ENCODE assay signal across 28 mouse cellular contexts in genomic region chr6:137166843-137167242, GRCm38 (mm10). TPM values are rescaled to one million over a fixed set of nuclear protein-coding genes. Genes with fewer than 3 reads are reported as not detected.
DNase-seq lines count a peak whose midpoint lies in the region; ATAC-seq lines count a peak whose summit lies in the region.
"Had no signal": no experiment of that assay in that cellular context is flagged by ENCODE, and none has a peak within 500 bp of the region (broad histone marks: within the 10 kb centered on the region; RNA-seq: fewer than 3 reads in every experiment).

No protein-coding gene starts in this region.

- H3K27me3 ChIP-seq in forebrain, embryonic 13.5 days: peaks cover 18% of the 10 kb centered on the region
- H3K27me3 ChIP-seq in forebrain, embryonic 10.5 days (ENCODE audit: poor library complexity, severe bottlenecking): peaks cover 41% of the 10 kb centered on the region
- H3K27me3 ChIP-seq in limb, embryonic 13.5 days: peaks cover 24% of the 10 kb centered on the region
- H3K27me3 ChIP-seq in limb, embryonic 10.5 days (ENCODE audit: low read depth, poor library complexity, severe bottlenecking): peaks cover 41% of the 10 kb centered on the region
- no peaks in the 10 kb centered on the region; the same call in 1 of the 2 replicates for H3K27me3 ChIP-seq in embryonic facial prominence, embryonic 13.5 days
- H3K27me3 ChIP-seq in stomach, embryonic 15.5 days (replicated peaks): no peaks in the 10 kb centered on the region
- H3K27me3 ChIP-seq: CH12.LX had no signal

- no peaks in the 10 kb centered on the region for H3K9me3 ChIP-seq in forebrain, embryonic 13.5 days (replicated peaks)
- no peaks in the 10 kb centered on the region for H3K9me3 ChIP-seq in forebrain, embryonic 10.5 days
- no peaks in the 10 kb centered on the region for H3K9me3 ChIP-seq in limb, embryonic 13.5 days
- no peaks in the 10 kb centered on the region for H3K9me3 ChIP-seq in limb, embryonic 10.5 days (replicated peaks)
- H3K9me3 ChIP-seq in embryonic facial prominence, embryonic 13.5 days: no peaks in the 10 kb centered on the region
- no peaks in the 10 kb centered on the region for H3K9me3 ChIP-seq in stomach, embryonic 15.5 days
- H3K9me3 ChIP-seq: heart, embryonic 10.5 days; hindbrain, embryonic 15.5 days; liver, embryonic 15.5 days; midbrain, embryonic 15.5 days; neural tube, embryonic 12.5 days had no signal

- no peak overlapping the region for H3K4me2 ChIP-seq in forebrain, embryonic 13.5 days
- peak overlapping the region; percentile 85 for H3K4me2 ChIP-seq in limb, embryonic 13.5 days (replicated peaks)
- H3K4me2 ChIP-seq in embryonic facial prominence, embryonic 13.5 days: peak overlapping the region; percentile 79
- peak overlapping the region; percentile 77; the same call in 1 of the 2 replicates for H3K4me2 ChIP-seq in stomach, embryonic 15.5 days
- H3K4me2 ChIP-seq: hindbrain, embryonic 15.5 days; liver, embryonic 15.5 days; midbrain, embryonic 15.5 days; neural tube, embryonic 12.5 days had no signal

- peaks cover 21% of the 10 kb centered on the region for H3K4me1 ChIP-seq in forebrain, embryonic 13.5 days
- H3K4me1 ChIP-seq in forebrain, embryonic 10.5 days: peaks cover 25% of the 10 kb centered on the region
- peaks cover 31% of the 10 kb centered on the region for H3K4me1 ChIP-seq in limb, embryonic 13.5 days
- peaks cover 32% of the 10 kb centered on the region for H3K4me1 ChIP-seq in limb, embryonic 10.5 days
- H3K4me1 ChIP-seq in embryonic facial prominence, embryonic 13.5 days: peaks cover 40% of the 10 kb centered on the region
- 0 out of 2 replicates have a peak, but pooled peaks cover 4% of the 10 kb centered on the region for H3K4me1 ChIP-seq in stomach, embryonic 15.5 days
- H3K4me1 ChIP-seq: liver, embryonic 15.5 days had no signal

- no peak overlapping the region for H3K4me3 ChIP-seq in forebrain, embryonic 13.5 days
- H3K4me3 ChIP-seq in forebrain, embryonic 10.5 days: no peak overlapping the region
- H3K4me3 ChIP-seq in limb, embryonic 13.5 days: no peak overlapping the region
- H3K4me3 ChIP-seq in limb, embryonic 10.5 days: no peak overlapping the region
- H3K4me3 ChIP-seq in embryonic facial prominence, embryonic 13.5 days: no peak overlapping the region
- H3K4me3 ChIP-seq in stomach, embryonic 15.5 days (replicated peaks): no peak overlapping the region
- H3K4me3 ChIP-seq: gastrocnemius, adult 2 months; heart, embryonic 10.5 days; hindbrain, embryonic 15.5 days; liver, embryonic 15.5 days; midbrain, embryonic 15.5 days; neural tube, embryonic 12.5 days had no signal

- no peak overlapping the region for H3K27ac ChIP-seq in forebrain, embryonic 13.5 days
- no peak overlapping the region for H3K27ac ChIP-seq in forebrain, embryonic 10.5 days
- no peak overlapping the region for H3K27ac ChIP-seq in limb, embryonic 13.5 days
- H3K27ac ChIP-seq in limb, embryonic 10.5 days: no peak overlapping the region
- H3K27ac ChIP-seq in embryonic facial prominence, embryonic 13.5 days: peak overlapping the region; percentile 16; the same call in 1 of the 2 replicates
- H3K27ac ChIP-seq in stomach, embryonic 15.5 days: no peak overlapping the region
- H3K27ac ChIP-seq: gastrocnemius, adult 2 months; heart, embryonic 10.5 days; hindbrain, embryonic 15.5 days; liver, embryonic 15.5 days; macrophage; midbrain, embryonic 15.5 days; neural tube, embryonic 12.5 days had no signal

- H3K36me3 ChIP-seq in forebrain, embryonic 13.5 days (ENCODE audit: poor library complexity, severe bottlenecking): no peaks in the 10 kb centered on the region
- no peaks in the 10 kb centered on the region for H3K36me3 ChIP-seq in forebrain, embryonic 10.5 days (replicated peaks)
- H3K36me3 ChIP-seq in limb, embryonic 13.5 days: 0 out of 2 replicates have a peak, but pooled peaks cover 3% of the 10 kb centered on the region
- no peaks in the 10 kb centered on the region for H3K36me3 ChIP-seq in limb, embryonic 10.5 days
- H3K36me3 ChIP-seq in embryonic facial prominence, embryonic 13.5 days: peaks cover 11% of the 10 kb centered on the region; the same call in 1 of the 2 replicates
- H3K36me3 ChIP-seq in stomach, embryonic 15.5 days: no peaks in the 10 kb centered on the region
- H3K36me3 ChIP-seq: G1E; heart, embryonic 10.5 days; hindbrain, embryonic 15.5 days; liver, embryonic 15.5 days; midbrain, embryonic 15.5 days; neural tube, embryonic 12.5 days had no signal

- no peak for DNase-seq in forebrain, embryonic 10.5 days (ENCODE audit: extremely low spot score, low spot score)
- DNase-seq in limb, embryonic 10.5 days (ENCODE audit: low spot score): no peak
- DNase-seq in cerebellum, adult 9-10 months: no peak
- DNase-seq: adrenal gland, postnatal 10 days; B cell, adult 2 months; cerebellum, postnatal 10 days; gastrocnemius, adult 2 months; kidney, adult 18-20 months; layer of hippocampus, adult 9-11 months; liver; retina, postnatal 1 day; right cerebral cortex, postnatal 25 days; thymus, adult 2 months; thymus, postnatal 4 days had no signal

- H3K9ac ChIP-seq in forebrain, embryonic 13.5 days: no peak overlapping the region
- H3K9ac ChIP-seq in limb, embryonic 13.5 days: no peak overlapping the region
- no peak overlapping the region for H3K9ac ChIP-seq in embryonic facial prominence, embryonic 13.5 days
- no peak overlapping the region for H3K9ac ChIP-seq in stomach, embryonic 15.5 days
- H3K9ac ChIP-seq: hindbrain, embryonic 15.5 days; liver, embryonic 15.5 days; midbrain, embryonic 15.5 days; neural tube, embryonic 12.5 days had no signal

- ATAC-seq in forebrain, embryonic 13.5 days: peak; percentile 31; the same call in 1 of the 2 replicates
- ATAC-seq in limb, embryonic 13.5 days (ENCODE audit: low FRiP score, low read depth): no peak
- ATAC-seq in embryonic facial prominence, embryonic 13.5 days (ENCODE audit: insufficient number of reproducible peaks, insufficient read depth, low FRiP score, low TSS enrichment, low read depth): no peak
- ATAC-seq in stomach, embryonic 15.5 days (ENCODE audit: insufficient read depth, low FRiP score, low read depth): no peak
- ATAC-seq: lung, postnatal 0 days; midbrain, embryonic 15.5 days; Patski had no signal

- 32% methylated on average over 4 of the region's 4 CpGs for WGBS in forebrain, embryonic 13.5 days
- 58% methylated on average over 4 of the region's 4 CpGs for WGBS in forebrain, embryonic 10.5 days
- 20% methylated on average over 4 of the region's 4 CpGs for WGBS in limb, embryonic 13.5 days
- WGBS in limb, embryonic 10.5 days: 28% methylated on average over 4 of the region's 4 CpGs
- WGBS in embryonic facial prominence, embryonic 13.5 days: 25% methylated on average over 4 of the region's 4 CpGs
- WGBS in stomach, embryonic 15.5 days: 22% methylated on average over 4 of the region's 4 CpGs

RNA-seq across cellular contexts. Expression of gene Rerg, which starts 3.5 kb away (rescaled TPM):
- polyA plus RNA-seq in forebrain, embryonic 13.5 days (2015; fragmentation: Nextera tagmentation; extraction: Ambion mirVana): 3.4 and 4.1 TPM in 2 replicates
- polyA plus RNA-seq in forebrain, embryonic 10.5 days (2016; fragmentation: Nextera tagmentation; extraction: Ambion mirVana): 1.0 and 1.1 TPM in 2 replicates
- 18.6 and 23.2 TPM in 2 replicates for polyA plus RNA-seq in limb, embryonic 13.5 days (2015; fragmentation: Nextera tagmentation; extraction: Ambion mirVana)
- polyA plus RNA-seq in limb, embryonic 10.5 days (2016; fragmentation: Nextera tagmentation; extraction: Ambion mirVana): 1.2 and 1.3 TPM in 2 replicates
- 19.4 and 37.6 TPM in 2 replicates for polyA plus RNA-seq in embryonic facial prominence, embryonic 13.5 days (2015; fragmentation: Nextera tagmentation; extraction: Ambion mirVana)
- 25.3 and 26.3 TPM in 2 replicates for polyA plus RNA-seq in stomach, embryonic 15.5 days (2015; fragmentation: Nextera tagmentation; extraction: Ambion mirVana)
- polyA plus RNA-seq: G1E, macrophage had no signal
